Mouse (Mus musculus): ENCODE data around the gene Tpt1.

DNA sequence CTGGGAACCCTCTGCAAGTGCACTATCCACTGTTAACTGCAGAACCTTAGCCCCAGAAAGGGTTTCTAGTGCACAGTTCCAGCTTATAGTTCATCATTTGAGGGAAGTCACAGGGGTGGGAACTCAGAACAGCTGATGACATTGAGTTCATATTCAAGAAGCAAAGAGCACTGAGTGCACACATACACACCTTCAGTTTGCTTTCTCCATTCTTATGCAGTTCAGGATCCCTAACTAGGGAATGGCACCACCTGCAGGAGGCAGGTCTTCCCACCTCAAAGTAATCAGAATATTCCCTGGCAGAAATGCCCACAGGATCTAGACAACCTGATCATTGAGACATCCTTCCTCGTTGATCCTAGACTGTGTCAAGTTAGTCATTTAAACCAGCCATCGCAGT, 14.7 kb downstream of the Tpt1 start:
- TF ChIP-seq USF1 (IDR thresholded peaks at IDR 0.05; ENCODE audit: low read depth): no peak
- no peak for TF ChIP-seq MAX (IDR thresholded peaks at IDR 0.05)
- TF ChIP-seq CTCF (IDR thresholded peaks at IDR 0.05; ENCODE audit: control insufficient read depth, insufficient read depth, insufficient read length): no peak
- TF ChIP-seq FOSL1 (IDR thresholded peaks at IDR 0.05; ENCODE audit: insufficient read depth, low read length, poor library complexity, severe bottlenecking): no peak
- no peak for TF ChIP-seq MYOG (IDR thresholded peaks at IDR 0.05; ENCODE audit: control insufficient read depth, extremely low read depth, insufficient read length)

All from C2C12 (cell line).